Mouse (Mus musculus): ENCODE measurements around the gene Arhgef25.
"Not testable (repeated sequence)": the region's sequence is repeated elsewhere in the genome, so short reads cannot be mapped to it uniquely, and the experiment has no call there.

Gene Arhgef25

DNA sequence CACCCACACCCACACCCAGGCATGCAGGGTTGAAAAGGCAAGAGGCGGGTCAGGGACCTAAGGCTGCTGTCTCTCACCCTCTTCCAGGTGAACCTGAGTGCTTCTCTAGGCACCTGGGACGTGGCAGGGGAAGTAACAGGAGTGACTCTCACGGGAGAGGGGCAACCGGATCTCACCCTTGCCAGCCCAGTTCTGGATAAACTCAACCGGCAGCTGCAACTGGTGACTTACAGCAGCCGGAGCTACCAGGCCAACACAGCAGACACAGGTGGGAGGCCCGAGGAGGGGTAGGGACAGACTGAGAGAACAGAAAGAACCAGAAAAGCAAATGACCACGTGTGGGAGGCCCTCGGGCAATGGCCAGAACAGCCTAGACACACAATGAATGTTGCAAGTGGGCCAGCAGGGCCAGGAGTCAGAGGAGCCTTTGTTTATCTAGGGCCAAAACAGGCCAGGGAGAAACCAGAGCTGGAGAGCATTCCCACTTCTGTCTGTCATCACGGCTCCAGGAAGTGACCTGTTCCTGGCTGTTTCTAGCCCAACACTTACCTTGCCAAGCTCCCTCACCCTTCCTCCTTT lies 22.2 kb downstream of the Arhgef25 start:
- DNase-seq (ENCODE audit: inconsistent age in 2 of 2, low spot score in 1 of 2), result peak in 1 of 2 experiments; percentile 33

DNA sequence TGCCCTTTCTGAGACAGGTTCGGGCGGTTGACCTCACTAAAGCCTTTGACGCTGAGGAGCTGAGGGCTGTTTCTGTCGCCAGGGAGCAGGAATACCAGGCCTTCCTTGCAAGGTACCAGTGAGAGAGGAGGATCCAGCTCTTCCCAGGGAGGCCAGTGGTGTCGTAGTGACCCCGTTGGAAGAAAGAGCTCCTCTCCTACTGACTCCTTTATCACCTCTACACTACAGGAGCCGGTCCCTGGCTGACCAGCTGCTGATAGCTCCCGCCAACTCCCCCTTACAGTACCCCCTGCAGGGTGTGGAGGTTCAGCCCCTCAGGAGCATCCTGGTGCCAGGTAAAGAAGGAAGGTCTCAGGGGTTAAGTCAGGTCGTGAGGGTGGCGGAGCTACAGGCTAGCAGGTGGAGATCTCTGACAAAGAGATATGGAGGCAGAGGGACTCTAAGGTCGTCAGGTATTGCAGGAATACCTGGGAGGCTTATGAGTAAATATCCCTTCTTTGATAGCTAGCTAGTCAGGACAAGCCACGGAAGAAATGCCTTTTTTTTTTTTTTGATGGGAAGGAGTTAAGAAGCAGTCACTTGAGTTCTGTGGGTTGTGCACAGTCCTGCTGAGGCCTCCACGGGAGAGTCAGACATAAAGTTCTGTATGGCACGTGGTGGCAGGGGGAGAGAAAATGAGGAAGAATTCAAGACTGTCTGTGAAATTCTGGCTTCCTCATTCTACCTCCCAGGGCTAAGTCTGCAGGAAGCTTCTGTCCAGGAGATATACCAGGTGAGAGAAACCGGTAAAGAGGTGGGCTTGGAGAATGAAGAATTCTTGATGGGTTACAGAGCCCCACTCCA lies 22.9 kb downstream of the Arhgef25 start:
- DNase-seq (ENCODE audit: inconsistent age in 2 of 2, low spot score in 1 of 2), result peak in 1 of 2 experiments; percentile 26

DNA sequence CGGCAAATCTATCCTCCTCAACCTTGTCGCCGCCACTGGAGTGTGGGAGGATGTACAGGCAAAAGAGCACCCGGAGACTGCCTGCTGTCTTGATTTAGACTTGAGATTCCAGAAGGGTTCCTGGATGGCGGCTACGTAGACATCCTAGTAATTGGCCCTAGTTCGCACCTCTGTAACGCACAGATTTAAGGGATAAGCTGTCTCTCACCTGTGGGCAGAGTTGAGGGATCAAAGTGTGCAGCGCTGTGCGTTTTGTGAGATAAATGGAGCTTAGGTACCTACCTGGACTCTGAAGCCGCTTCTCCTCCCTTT lies 23.5 kb downstream of the Arhgef25 start:
- DNase-seq (ENCODE audit: inconsistent age in 2 of 2, low spot score in 1 of 2), result no peak

DNA sequence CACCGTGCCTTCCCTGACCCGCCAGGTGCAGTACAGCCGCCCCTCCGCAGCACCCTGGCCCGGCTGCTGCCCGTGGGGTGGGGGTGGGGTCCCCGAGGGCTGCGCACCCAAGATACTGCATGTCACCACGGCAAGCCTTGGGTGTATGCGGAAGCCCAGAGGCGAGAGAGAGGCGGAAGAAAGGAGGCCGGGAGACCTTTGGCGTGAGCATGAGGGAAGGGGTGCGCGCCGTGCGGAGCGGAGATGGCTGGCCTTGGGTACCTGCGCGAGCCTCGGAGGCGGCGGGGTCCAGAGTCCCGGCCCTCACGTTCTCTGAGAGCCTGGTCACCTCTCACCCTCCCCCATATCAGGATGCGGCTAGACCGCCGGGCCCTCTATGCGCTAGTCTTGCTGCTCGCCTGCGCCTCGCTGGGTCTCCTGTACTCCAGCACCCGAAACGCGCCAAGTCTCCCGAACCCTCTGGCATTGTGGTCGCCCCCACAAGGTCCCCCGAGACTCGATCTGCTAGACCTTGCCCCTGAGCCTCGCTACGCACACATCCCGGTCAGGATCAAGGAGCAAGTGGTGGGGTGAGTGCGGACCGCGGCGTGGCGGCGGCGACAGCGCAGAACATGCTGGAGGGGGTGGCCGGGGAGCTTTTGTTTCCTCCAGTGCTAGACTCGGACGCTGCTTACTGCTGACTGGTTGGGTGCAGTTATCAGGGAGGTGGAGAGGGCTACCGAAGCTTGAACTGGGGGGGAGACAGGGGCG lies 24.1 kb downstream of the Arhgef25 start:
- peak in 1 of 2 experiments; percentile 78 for DNase-seq (ENCODE audit: inconsistent age in 2 of 2, low spot score in 1 of 2)

DNA sequence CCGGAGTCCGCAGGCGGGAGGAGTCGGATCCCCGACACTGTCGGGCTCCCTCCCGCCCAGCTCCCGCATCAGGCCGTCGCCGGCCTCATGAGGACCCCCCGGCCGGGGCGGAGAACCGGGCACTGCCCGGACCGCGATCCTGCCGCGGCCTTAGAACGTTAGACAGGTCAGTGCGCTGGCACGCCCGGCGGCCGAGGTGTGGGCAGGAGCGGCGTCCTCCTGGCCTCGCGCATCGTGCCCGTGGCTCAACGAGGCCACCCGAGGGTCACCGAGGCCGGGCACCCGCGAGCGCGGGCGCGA lies 24.6 kb downstream of the Arhgef25 start:
- DNase-seq (ENCODE audit: inconsistent age in 2 of 2, low spot score in 1 of 2), result peak in 1 of 2 experiments; percentile 87

DNA sequence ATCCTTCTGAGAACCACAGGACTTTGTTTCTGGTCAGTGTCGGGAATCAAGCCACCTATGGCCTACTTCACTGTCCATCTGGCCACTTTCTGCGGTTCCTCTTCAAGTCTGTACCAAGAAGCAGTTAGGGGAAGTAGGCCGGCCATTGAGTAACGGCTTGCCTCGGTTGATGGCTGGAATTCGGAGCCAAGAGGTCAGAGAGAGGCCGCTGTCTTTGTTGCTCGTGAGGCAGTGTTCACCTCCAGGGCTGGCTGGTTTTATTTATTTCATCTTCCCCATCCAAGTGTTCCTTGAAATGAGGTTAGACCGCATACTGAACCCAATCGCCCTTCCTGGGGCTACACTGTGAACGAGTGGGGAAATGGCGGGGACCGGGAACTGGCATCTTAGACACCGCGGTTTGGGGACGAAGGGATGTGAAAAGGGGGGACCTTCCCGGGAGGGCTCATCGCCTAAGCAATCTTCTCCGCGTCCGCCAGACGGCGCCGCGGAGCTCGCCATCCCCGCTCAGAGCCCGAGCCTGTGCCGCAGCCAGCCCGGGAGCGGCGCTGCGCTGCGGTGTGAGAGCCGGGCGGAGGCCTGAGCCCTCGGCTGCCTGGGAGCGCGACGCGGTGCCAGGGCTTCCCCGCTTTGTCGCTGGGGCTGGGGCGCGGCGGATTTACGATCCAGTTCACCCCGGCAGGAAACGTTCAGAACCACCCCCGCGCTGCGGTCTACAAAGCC lies 25.1 kb downstream of the Arhgef25 start, which contains the start of gene B4galnt1:
Gene B4galnt1, plus strand, starts transcription at position 595 of the 723 bp plus-strand sequence.
- peak; percentile 73 to 87 for DNase-seq (ENCODE audit: inconsistent age in 2 of 2, low spot score in 1 of 2)

DNA sequence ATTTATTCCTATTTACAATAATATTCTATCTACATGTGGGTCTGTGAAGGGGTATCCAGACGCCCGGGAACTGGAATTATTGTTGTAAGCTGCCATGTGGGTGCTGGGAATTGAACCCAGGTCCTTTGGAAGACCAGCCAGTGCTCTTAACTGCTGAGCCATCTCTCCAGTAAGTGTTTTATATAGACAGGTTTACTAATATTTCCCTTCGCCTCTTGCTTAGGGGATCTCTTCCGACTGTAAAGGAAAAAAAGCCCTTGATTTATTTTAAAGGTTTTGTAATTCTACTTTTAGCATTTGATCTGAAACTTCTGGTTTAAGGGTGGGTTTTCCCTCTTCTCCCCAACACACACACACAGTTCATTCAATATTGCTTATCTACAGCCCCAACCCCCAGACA lies 25.7 kb downstream of the Arhgef25 start:
- DNase-seq (ENCODE audit: inconsistent age in 2 of 2, low spot score in 1 of 2), result peak in 1 of 2 experiments; percentile 18

DNA sequence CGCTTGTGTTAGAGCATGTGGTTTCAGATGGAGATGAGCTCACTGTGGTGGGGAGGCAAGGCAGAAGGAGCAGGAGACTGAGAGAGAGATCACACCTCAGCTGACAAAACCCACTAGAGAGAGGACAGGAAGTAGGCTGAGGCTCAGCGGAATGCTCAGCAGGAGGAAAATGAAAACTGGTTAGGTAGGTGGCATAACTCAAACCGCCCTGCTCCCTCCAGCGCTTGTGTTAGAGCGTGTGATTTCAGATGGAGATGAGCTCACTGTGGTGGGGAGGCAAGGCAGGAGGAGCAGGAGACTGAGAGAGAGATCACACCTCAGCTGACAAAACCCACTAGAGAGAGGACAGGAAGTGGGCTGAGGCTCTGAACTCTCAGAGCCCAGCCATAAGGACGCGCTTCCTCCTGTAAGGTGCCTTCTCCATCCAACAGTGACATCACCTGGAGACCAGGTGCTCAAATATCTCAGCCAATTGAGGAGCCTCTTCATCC lies 27.1 kb downstream of the Arhgef25 start:
- not testable (repeated sequence) for DNase-seq (ENCODE audit: inconsistent age in 2 of 2, low spot score in 1 of 2)

DNA sequence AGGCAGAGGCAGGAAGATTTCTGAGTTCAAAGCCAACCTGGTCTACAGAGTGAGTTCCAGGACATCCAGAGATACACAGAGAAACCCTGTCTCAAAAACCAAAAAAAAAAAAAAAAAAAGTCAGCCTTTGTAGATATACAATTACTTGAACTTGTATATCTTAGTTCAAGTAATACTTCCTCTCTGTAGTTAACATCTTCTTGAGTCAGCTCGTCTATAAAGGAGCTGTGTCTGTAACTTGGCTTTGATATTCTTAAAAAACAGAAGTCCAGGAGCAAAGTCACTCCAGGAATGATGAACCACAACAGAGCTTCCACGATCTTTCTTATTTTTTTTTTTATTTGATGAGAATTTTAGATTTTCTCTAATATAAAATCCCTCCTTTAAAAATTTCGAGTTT lies 29.2 kb downstream of the Arhgef25 start:
- DNase-seq (ENCODE audit: inconsistent age in 2 of 2, low spot score in 1 of 2), result no peak

DNA sequence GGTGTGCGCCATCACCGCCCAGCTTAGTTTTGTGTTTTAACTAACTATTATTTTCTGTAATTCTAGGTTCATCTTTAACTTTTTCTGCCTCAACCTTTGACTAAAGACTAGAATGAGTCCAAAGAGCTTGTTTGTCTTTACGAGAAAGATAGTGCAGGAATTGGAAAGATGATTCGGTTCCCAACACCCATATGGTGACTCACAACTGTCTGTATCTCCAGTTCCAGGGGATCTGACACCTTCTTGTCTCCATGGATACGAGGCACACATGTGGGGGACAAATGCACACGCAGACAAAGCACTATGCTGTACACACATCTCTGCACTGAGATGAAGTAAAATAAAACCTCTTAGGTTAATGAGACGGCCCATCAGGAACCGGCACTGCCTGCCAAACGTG lies 29.8 kb downstream of the Arhgef25 start:
- DNase-seq (ENCODE audit: inconsistent age in 2 of 2, low spot score in 1 of 2), result no peak

DNA sequence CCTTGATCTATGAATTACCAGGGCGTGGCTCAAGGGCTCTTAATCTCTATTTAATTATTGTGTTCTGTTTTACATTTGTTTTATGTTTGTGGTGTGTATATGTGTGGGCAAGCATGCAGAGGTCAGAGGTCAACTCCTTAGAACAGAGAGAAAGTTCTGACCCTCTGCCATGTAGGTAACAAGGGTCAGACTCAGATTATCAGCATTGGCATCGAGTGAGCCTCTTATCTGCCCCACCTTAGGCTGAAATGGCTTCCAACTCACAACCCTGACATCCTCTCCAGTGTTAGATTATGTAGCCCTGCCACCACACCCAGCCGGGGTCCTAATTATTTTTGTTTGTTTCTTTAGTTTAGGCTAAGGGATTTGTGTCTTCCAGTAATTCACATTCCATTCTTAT lies 31.4 kb downstream of the Arhgef25 start:
- no peak for DNase-seq (ENCODE audit: inconsistent age in 2 of 2, low spot score in 1 of 2)

DNA sequence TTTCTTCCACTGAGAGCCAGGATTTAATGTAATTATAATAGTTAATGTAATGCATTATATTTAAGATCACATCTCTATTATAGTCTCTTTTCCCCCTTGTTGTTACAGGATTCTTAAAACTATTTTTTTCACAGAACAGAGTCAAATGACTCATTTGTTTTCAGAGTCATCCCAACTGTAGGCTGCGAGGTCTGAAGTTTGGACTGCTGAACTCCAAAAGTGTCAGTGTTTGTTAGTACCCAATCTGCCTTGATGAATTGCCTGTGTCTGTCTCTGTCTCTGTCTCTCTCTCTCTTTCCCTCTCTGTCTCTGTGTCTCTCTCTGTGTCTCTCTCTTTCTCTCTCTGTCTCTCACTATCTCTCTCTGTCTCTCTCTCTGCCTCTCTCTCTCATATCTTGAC lies 33.4 kb downstream of the Arhgef25 start:
- DNase-seq (ENCODE audit: inconsistent age in 2 of 2, low spot score in 1 of 2), result no peak

DNA sequence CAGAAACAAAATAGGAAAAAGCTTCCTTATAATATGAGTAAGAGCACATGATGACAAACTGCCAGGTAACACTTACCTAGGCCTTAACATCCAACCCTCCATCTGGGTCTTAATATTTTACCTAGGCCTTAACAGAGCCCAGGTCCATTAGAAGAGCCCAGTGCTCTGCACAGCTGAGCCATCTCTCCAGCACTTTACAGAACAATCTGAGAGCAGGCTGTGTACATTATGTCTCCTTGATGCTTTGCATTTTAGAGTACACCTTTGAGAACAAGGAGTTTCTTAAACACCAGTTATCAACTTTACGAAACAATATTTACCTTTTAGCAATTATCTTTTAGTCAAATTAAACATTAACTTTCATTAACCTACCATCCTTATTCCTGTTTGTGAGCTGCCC lies 33.8 kb downstream of the Arhgef25 start:
- no peak for DNase-seq (ENCODE audit: inconsistent age in 2 of 2, low spot score in 1 of 2)

DNA sequence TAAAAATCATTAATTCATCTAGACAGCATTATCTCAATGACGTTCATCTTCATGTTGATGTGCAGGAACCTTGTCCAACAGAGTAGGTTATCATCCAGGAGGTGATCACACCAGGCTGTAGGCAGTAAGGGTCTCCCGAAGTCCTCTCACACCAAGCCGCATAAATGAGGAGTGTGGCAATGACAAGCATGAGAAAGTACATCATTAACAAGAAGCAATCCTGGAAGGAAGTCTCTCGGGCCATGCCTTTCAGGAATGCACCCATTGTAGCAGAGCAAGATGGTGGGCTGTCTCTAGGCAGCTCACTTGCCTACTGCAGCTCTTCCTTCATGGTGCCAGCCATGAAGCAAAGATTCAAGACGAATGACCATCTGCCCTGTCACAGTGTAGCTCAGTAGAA lies 35.2 kb downstream of the Arhgef25 start:
- DNase-seq (ENCODE audit: inconsistent age in 2 of 2, low spot score in 1 of 2), result no peak

DNA sequence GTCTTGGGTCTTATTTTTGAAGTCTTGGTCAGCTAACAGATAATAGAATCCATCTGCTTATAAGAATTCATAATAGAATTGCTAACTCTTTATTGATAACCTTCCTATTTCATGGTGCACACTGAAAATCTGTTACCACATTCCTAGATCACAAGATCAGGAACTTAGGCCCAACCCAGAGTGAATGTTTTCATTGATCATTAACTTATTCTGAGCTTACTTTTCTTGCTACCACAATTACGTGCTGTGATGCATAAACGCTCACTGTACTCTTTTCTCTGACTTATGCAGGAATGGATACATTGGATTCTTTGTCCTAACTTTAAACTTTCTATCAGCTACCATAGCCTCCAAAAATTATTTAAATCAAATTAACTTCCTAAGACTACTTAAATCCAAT lies 35.6 kb downstream of the Arhgef25 start:
- DNase-seq (ENCODE audit: inconsistent age in 2 of 2, low spot score in 1 of 2), result no peak

DNA sequence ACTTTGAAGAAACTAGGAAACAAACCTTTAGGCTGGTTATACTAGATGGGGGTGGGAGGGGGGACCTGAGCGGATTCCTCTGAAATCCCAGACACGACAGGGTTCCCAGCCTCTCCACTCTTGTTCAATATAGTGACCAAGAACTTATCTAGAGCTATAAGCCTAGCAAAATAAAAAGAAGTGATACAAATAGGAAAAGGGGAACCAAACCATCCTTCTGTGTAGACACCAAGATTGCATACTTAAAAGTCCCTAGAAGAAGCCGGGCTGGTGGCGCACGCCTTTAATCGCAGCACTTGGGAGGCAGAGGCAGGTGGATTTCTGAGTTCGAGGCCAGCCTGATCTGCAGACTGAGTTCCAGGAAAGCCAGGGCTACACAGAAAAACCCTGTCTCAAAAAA lies 36.6 kb downstream of the Arhgef25 start:
- no peak for DNase-seq (ENCODE audit: inconsistent age in 2 of 2, low spot score in 1 of 2)

DNA sequence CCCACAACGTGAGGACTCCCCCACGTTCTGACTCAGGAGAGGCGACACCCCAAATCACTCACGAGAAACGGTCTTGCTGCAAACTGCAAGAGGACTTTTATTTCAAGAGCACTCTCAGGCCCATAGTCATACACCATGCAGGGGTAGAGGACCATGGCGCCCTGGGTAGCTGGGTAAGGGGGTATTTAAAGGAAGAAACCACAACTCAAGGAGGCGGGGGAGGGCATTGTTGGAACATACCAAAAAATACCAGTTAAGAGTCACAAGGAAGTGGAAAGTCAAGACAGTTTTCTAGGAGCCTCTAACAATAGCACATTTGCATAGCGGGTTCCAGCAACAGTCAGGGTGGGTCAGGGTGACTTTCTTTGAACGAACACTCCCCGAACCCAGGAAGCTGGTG lies 37.3 kb downstream of the Arhgef25 start:
- DNase-seq (ENCODE audit: inconsistent age in 2 of 2, low spot score in 1 of 2), result not testable (repeated sequence)

DNA sequence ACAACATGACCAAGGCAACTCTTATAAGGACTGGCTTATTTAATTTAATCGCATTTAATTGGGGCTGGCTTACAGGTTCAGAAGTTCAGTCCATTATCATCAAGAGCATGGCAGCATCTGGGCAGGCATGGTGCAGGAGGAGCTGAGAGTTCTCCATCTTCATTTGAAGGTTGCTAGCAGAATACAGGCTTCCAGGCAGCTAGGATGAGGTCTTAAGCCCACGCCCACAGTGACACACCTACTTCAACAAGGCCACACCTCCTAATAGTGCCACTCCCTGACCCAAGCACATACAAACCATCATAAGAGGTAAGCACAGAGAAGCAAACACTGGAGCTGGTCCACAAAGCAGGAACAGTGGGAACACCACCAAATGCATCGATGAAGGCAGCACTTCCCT lies 38.6 kb downstream of the Arhgef25 start:
- DNase-seq (ENCODE audit: inconsistent age in 2 of 2, low spot score in 1 of 2), result not testable (repeated sequence)

DNA sequence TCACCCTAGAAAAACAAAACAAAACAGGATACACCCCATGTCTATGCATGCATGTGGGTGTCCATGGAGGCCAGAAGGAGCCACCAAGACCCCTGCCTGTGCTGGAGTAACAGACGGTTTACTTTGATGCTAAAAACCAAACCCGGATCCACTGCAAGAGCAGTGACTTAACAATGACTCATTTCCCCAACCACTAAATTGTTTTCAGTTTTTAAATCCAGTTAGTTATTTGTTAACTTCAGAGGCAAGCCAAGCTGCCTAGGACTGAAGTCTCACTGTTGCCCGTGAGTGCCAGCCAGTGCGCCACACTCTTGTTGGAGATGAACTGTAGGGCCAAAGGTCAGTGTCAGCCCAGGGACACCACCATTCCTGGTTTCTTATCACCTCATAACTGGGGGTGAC lies 39.4 kb downstream of the Arhgef25 start:
- peak in 1 of 2 experiments; percentile 34 for DNase-seq (ENCODE audit: inconsistent age in 2 of 2, low spot score in 1 of 2)

DNA sequence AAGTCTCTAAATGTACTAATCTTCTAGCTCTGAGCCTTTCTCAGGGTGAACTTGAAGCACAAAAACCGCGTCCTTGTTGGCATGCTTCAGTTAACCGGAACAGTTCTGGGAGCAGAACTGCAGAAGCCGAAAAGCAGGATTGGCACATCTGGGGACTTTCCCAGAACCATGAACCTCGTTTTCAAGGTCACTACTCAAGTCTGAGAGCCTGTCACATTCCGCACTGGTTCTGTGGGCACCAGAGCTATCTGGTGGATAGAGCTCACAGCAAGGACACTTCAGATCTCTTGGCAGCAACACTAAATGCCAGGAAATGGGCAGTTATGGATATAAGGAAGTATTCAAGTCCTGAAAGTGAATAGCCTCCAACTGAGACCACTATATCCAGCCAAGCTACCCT lies 42.7 kb downstream of the Arhgef25 start:
- peak; percentile 57 to 67 for DNase-seq (ENCODE audit: inconsistent age in 2 of 2, low spot score in 1 of 2)

DNA sequence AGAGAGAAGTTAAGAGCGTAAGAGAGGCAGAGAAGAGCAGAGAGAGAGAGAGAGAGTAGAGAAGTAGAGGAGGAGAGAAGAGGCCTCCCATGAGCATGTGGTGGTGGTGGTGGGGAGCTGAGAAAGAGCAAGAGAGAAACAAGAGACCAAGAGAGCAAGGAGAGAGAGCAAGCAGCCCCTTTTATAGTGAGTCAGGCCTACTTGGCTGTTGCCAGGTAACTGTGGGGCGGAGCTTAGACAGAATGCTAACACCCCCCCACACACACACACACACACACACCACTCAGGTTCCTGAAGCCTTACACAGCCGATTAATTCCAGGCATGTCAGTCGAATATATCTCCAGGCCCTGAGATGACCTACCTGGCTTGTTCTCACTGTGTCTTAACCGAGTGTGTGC lies 44.6 kb downstream of the Arhgef25 start:
- no peak for DNase-seq (ENCODE audit: inconsistent age in 2 of 2, low spot score in 1 of 2)

Measured in adrenal gland, adult (tissue).